Mouse (Mus musculus): ENCODE data around the gene Synpo2.

GRCm38 (mm10) chr3:123184281-123184680 lies 51.7 kb downstream of the Synpo2 start:
- TF ChIP-seq CTCF (IDR thresholded peaks at IDR 0.05; ENCODE audit: low read depth) (no peak), EP300 (IDR thresholded peaks at IDR 0.05; ENCODE audit: low read depth) (no peak)

All from heart, postnatal 0 days (tissue).